Mouse (Mus musculus): ENCODE measurements around the gene Dnah2. TPM values are rescaled to one million over a fixed set of nuclear protein-coding genes. Genes with fewer than 3 reads are reported as not detected.

Dnah2 gene
- polyA plus RNA-seq, 1 experiment from 2014 or later: 1.9 TPM

DNA sequence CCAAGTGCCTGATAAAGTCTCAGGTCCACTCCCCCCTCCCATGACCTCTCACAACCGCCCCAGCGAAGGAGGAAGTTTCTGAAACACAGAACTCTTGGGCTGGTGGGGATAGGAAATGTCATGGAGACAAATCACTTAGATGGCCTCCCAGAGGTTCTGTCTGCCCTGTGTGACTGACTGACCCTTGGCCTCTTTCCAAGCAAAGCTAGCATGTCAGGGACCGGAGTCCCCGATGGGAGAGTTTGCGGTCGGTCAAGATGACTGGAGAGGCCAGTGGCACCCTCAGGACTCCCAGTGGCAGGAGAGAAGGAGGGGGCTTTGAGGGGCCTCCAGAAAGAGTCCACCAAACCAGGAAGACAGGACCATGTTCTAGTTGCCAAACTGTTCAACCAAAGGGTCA is 9.8 kb upstream of the Dnah2 start:
- Histone ChIP-seq H3K27me3 (ENCODE audit: control insufficient read depth, insufficient read depth, low read depth, low read length) (no peaks in the 10 kb centered on the region), H3K4me1 (replicated peaks; ENCODE audit: control insufficient read depth, insufficient read depth, low read length) (peaks cover 15% of the 10 kb centered on the region), H3K4me2 (ENCODE audit: low read depth, low read length) (peak overlapping the region; percentile 99; the same call in 1 of the 2 replicates), H3K9me3 (ENCODE audit: control insufficient read depth, low read length) (no peaks in the 10 kb centered on the region), H3K36me3 (ENCODE audit: control insufficient read depth, insufficient read depth, low read length) (0 out of 2 replicates have a peak, but pooled peaks cover 2% of the 10 kb centered on the region), H3K27ac (ENCODE audit: low read length) (no peak overlapping the region), H3K9ac (ENCODE audit: low read length) (no peak overlapping the region), H3K4me3 (ENCODE audit: low read length) (no peak overlapping the region; the same call in 1 of the 2 replicates)
- no peak for ATAC-seq (ENCODE audit: low read depth)
- 19% methylated on average over 6 of the region's 6 CpGs for WGBS

- peaks cover 15% of the 10 kb centered on the region for H3K4me1 ChIP-seq (replicated peaks; ENCODE audit: control insufficient read depth, insufficient read depth, low read length)
- H3K27me3 ChIP-seq (ENCODE audit: control insufficient read depth, insufficient read depth, low read depth, low read length): no peaks in the 10 kb centered on the region
- no peaks in the 10 kb centered on the region for H3K9me3 ChIP-seq (ENCODE audit: control insufficient read depth, low read length)
- no peak overlapping the region for H3K4me2 ChIP-seq (ENCODE audit: low read depth, low read length)
- ATAC-seq (ENCODE audit: low read depth): no peak
- 0 out of 2 replicates have a peak, but pooled peaks cover 2% of the 10 kb centered on the region for H3K36me3 ChIP-seq (ENCODE audit: control insufficient read depth, insufficient read depth, low read length)
- no peak overlapping the region for H3K4me3 ChIP-seq (ENCODE audit: low read length)
- H3K9ac ChIP-seq (ENCODE audit: low read length): no peak overlapping the region
- 46% methylated on average over 14 of the region's 14 CpGs for WGBS
- H3K27ac ChIP-seq (ENCODE audit: low read length): no peak overlapping the region
These were observed 8.6 kb upstream of the Dnah2 start for GRCm38 (mm10) chr11:69557381-69557958.

- H3K4me1 ChIP-seq (replicated peaks; ENCODE audit: control insufficient read depth, insufficient read depth, low read length): peaks cover 11% of the 10 kb centered on the region
- 62% methylated on average over 5 of the region's 5 CpGs for WGBS
- H3K27me3 ChIP-seq (ENCODE audit: control insufficient read depth, insufficient read depth, low read depth, low read length): no peaks in the 10 kb centered on the region
- H3K36me3 ChIP-seq (ENCODE audit: control insufficient read depth, insufficient read depth, low read length): no peaks in the 10 kb centered on the region
- no peaks in the 10 kb centered on the region for H3K9me3 ChIP-seq (ENCODE audit: control insufficient read depth, low read length)
- no peak overlapping the region for H3K27ac ChIP-seq (ENCODE audit: low read length)
- ATAC-seq (ENCODE audit: low read depth): no peak
- H3K4me2 ChIP-seq (ENCODE audit: low read depth, low read length): no peak overlapping the region
- H3K4me3 ChIP-seq (ENCODE audit: low read length): no peak overlapping the region
- H3K9ac ChIP-seq (ENCODE audit: low read length): no peak overlapping the region
These were observed 5.7 kb upstream of the Dnah2 start for GRCm38 (mm10) chr11:69554539-69555140.

GRCm38 (mm10) chr11:69553341-69553721 is 4.4 kb upstream of the Dnah2 start:
- WGBS: 24% methylated on average over 2 of the region's 2 CpGs
- no peak overlapping the region for H3K4me2 ChIP-seq (ENCODE audit: low read depth, low read length)
- no peak overlapping the region for H3K27ac ChIP-seq (ENCODE audit: low read length)
- no peaks in the 10 kb centered on the region; the same call in 1 of the 2 replicates for H3K27me3 ChIP-seq (ENCODE audit: control insufficient read depth, insufficient read depth, low read depth, low read length)
- H3K36me3 ChIP-seq (ENCODE audit: control insufficient read depth, insufficient read depth, low read length): no peaks in the 10 kb centered on the region
- no peak for ATAC-seq (ENCODE audit: low read depth)
- H3K4me3 ChIP-seq (ENCODE audit: low read length): no peak overlapping the region
- H3K9me3 ChIP-seq (ENCODE audit: control insufficient read depth, low read length): no peaks in the 10 kb centered on the region
- no peak overlapping the region for H3K9ac ChIP-seq (ENCODE audit: low read length)
- no peaks in the 10 kb centered on the region; the same call in 1 of the 2 replicates for H3K4me1 ChIP-seq (replicated peaks; ENCODE audit: control insufficient read depth, insufficient read depth, low read length)

GRCm38 (mm10) chr11:69552622-69553340 is 3.9 kb upstream of the Dnah2 start:
- Histone ChIP-seq H3K4me2 (ENCODE audit: low read depth, low read length) (no peak overlapping the region), H3K27me3 (ENCODE audit: control insufficient read depth, insufficient read depth, low read depth, low read length) (no peaks in the 10 kb centered on the region; the same call in 1 of the 2 replicates), H3K4me3 (ENCODE audit: low read length) (no peak overlapping the region), H3K9me3 (ENCODE audit: control insufficient read depth, low read length) (no peaks in the 10 kb centered on the region), H3K36me3 (ENCODE audit: control insufficient read depth, insufficient read depth, low read length) (no peaks in the 10 kb centered on the region), H3K27ac (ENCODE audit: low read length) (no peak overlapping the region), H3K9ac (ENCODE audit: low read length) (no peak overlapping the region), H3K4me1 (replicated peaks; ENCODE audit: control insufficient read depth, insufficient read depth, low read length) (no peaks in the 10 kb centered on the region; the same call in 1 of the 2 replicates)
- ATAC-seq (ENCODE audit: low read depth): no peak
- WGBS: 27% methylated on average over 14 of the region's 14 CpGs

GRCm38 (mm10) chr11:69551310-69551709 is 2.4 kb upstream of the Dnah2 start:
- Histone ChIP-seq H3K4me2 (ENCODE audit: low read depth, low read length) (no peak overlapping the region), H3K4me3 (ENCODE audit: low read length) (no peak overlapping the region), H3K27me3 (ENCODE audit: control insufficient read depth, insufficient read depth, low read depth, low read length) (no peaks in the 10 kb centered on the region; the same call in 1 of the 2 replicates), H3K4me1 (replicated peaks; ENCODE audit: control insufficient read depth, insufficient read depth, low read length) (peaks cover 7% of the 10 kb centered on the region), H3K9ac (ENCODE audit: low read length) (no peak overlapping the region), H3K27ac (ENCODE audit: low read length) (no peak overlapping the region), H3K36me3 (ENCODE audit: control insufficient read depth, insufficient read depth, low read length) (no peaks in the 10 kb centered on the region), H3K9me3 (ENCODE audit: control insufficient read depth, low read length) (no peaks in the 10 kb centered on the region)
- ATAC-seq (ENCODE audit: low read depth): no peak
- WGBS: 77% methylated on average over 4 of the region's 4 CpGs

DNA sequence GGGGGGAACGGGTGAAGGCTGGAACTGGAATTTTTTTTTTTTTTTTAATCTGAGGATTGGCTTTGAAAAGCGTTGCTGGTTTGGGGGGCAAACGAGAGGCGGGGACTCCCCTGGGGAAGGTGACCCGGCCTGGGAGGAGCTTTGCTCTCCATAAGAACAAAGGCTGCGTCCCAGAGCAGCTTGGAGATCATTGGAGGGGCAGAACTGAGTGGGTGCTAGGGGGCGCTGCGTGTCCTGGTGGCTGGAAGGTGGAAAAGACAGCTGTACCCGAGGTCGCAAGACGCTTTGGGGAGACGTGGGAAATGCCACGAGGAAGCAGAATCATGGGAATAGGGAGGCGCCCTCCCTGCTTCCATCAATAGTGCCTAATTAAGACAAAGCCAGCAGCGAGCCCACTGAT is 1.8 kb downstream of the Dnah2 start:
- WGBS: 6% methylated on average over 15 of the region's 15 CpGs
- Histone ChIP-seq H3K4me3 (ENCODE audit: low read length) (peak overlapping the region; percentile 58), H3K27ac (ENCODE audit: low read length) (peak overlapping the region; percentile 75), H3K36me3 (ENCODE audit: control insufficient read depth, insufficient read depth, low read length) (no peaks in the 10 kb centered on the region), H3K27me3 (ENCODE audit: control insufficient read depth, insufficient read depth, low read depth, low read length) (no peaks in the 10 kb centered on the region; the same call in 1 of the 2 replicates), H3K9ac (ENCODE audit: low read length) (peak overlapping the region; percentile 73), H3K4me1 (replicated peaks; ENCODE audit: control insufficient read depth, insufficient read depth, low read length) (peaks cover 10% of the 10 kb centered on the region; the same call in 1 of the 2 replicates), H3K9me3 (ENCODE audit: control insufficient read depth, low read length) (no peaks in the 10 kb centered on the region), H3K4me2 (ENCODE audit: low read depth, low read length) (peak overlapping the region; percentile 89)
- peak; percentile 46 for ATAC-seq (ENCODE audit: low read depth)

DNA sequence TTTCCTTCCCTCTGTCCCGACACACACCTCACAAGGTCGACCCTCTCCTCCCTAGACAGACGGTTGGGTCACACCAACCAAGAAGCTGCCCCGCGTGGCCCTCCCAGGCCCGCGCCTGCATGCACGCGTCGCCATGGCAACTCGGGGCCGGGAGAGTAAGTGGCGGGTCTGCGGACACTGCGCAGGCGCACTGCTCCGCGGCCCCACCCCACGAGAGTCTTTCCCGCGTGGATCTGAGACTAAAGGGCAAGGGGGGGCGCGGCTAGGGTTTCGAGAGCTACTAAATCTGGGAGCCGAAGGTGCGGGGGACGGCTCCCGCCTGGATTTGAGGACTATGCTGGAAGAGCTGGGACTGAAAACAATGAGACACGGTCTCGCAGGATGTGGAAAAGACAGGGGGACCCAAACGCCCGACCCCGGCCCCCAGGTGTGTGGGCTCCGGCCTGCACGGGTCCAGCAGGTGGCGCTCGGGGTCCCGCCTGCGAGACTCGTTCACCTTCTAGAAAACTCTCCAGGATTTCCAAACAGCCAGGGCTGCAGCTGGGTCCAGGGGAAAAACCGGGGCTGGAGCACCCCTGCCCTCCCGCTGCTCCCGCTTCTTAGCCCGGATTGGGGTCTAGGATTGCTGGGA is 2.4 kb downstream of the Dnah2 start:
- ATAC-seq (ENCODE audit: low read depth): peak; percentile 87
- peaks cover 10% of the 10 kb centered on the region; the same call in 1 of the 2 replicates for H3K4me1 ChIP-seq (replicated peaks; ENCODE audit: control insufficient read depth, insufficient read depth, low read length)
- H3K9me3 ChIP-seq (ENCODE audit: control insufficient read depth, low read length): no peaks in the 10 kb centered on the region
- peak overlapping the region; percentile 58 for H3K4me3 ChIP-seq (ENCODE audit: low read length)
- H3K9ac ChIP-seq (ENCODE audit: low read length): peak overlapping the region; percentile 73
- WGBS: under 1% methylated on average over 42 of the region's 44 CpGs
- H3K4me2 ChIP-seq (ENCODE audit: low read depth, low read length): peak overlapping the region; percentile 89
- H3K27ac ChIP-seq (ENCODE audit: low read length): peak overlapping the region; percentile 75
- H3K27me3 ChIP-seq (ENCODE audit: control insufficient read depth, insufficient read depth, low read depth, low read length): no peaks in the 10 kb centered on the region; the same call in 1 of the 2 replicates
- no peaks in the 10 kb centered on the region for H3K36me3 ChIP-seq (ENCODE audit: control insufficient read depth, insufficient read depth, low read length)

GRCm38 (mm10) chr11:69545957-69546356 is 3.0 kb downstream of the Dnah2 start:
- H3K9me3 ChIP-seq (ENCODE audit: control insufficient read depth, low read length): no peaks in the 10 kb centered on the region
- peak overlapping the region; percentile 89 for H3K4me2 ChIP-seq (ENCODE audit: low read depth, low read length)
- H3K4me3 ChIP-seq (ENCODE audit: low read length): peak overlapping the region; percentile 58
- no peaks in the 10 kb centered on the region for H3K36me3 ChIP-seq (ENCODE audit: control insufficient read depth, insufficient read depth, low read length)
- peak overlapping the region; percentile 75 for H3K27ac ChIP-seq (ENCODE audit: low read length)
- peak overlapping the region; percentile 73 for H3K9ac ChIP-seq (ENCODE audit: low read length)
- H3K4me1 ChIP-seq (replicated peaks; ENCODE audit: control insufficient read depth, insufficient read depth, low read length): peaks cover 10% of the 10 kb centered on the region; the same call in 1 of the 2 replicates
- 16% methylated on average over 7 of the region's 7 CpGs for WGBS
- peak; percentile 29; the same call in 1 of the 2 replicates for ATAC-seq (ENCODE audit: low read depth)
- no peaks in the 10 kb centered on the region; the same call in 1 of the 2 replicates for H3K27me3 ChIP-seq (ENCODE audit: control insufficient read depth, insufficient read depth, low read depth, low read length)
